Mouse (Mus musculus) bone marrow macrophage, adult 2 months (primary cell): ENCODE data around the gene Atp2c2.

Experiments
- CTCF ChIP-seq: IDR thresholded peaks from 2 replicates; pipeline ENCODE4 v1.5.1; 2012; ENCODE audit warnings: low read depth, mild to moderate bottlenecking, low read length, moderate library complexity
- POLR2A ChIP-seq: IDR thresholded peaks from 2 replicates; pipeline ENCODE4 v1.6.1; 2012; ENCODE audit warnings: mild to moderate bottlenecking, low read depth, low read length, borderline replicate concordance

DNA sequence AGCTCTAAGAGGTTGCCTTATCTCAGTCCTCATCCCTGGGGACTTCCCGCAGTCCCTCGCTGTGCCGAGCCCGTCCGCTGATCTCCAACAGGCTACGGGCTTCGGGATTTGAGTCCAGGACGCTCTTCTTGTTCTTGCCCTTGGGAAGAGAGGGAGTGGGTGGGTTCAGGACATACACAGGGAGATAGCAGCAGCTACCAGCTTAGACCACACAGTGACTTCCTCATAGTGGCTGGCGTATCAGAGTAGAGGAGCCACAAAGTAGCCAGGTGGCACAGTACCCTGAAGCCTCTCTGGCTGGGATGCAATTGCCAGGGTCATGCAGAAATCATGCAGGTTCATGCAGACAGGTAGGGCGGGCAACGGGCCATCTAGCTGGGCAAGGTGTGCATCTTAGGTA lies 61.9 kb downstream of the Atp2c2 start:
- TF ChIP-seq CTCF: no peak
- no peak for TF ChIP-seq POLR2A
